Mouse (Mus musculus) thymus, adult 2 months (tissue): ENCODE results near the gene Edf1.

ENCODE experiments used
- CTCF ChIP-seq: fragments of 200-500 bp; IDR thresholded peaks from 2 replicates; pipeline ENCODE4 v1.5.1; 2012; ENCODE audit warnings: mild to moderate bottlenecking, control low read depth, low read length, moderate library complexity, borderline replicate concordance; ENCODE audit not compliant: control insufficient read depth, poor library complexity, insufficient read depth; ENCODE audit errors: extremely low read depth
- POLR2A ChIP-seq: fragments of 200-500 bp; IDR thresholded peaks from 2 replicates; pipeline ENCODE4 v1.6.1; 2012; ENCODE audit warnings: mild to moderate bottlenecking, low read length, control low read depth, moderate library complexity; ENCODE audit not compliant: control insufficient read depth, poor library complexity, insufficient read depth; ENCODE audit errors: extremely low read depth

- TF ChIP-seq CTCF (no peak), POLR2A (no peak)
Measured at GRCm38 (mm10) chr2:25541644-25542367, 15.8 kb upstream of the Edf1 start.
